Mouse (Mus musculus) erythroblast, embryonic 14.5 days (primary cell): ENCODE measurements around the gene Frs3. TPM values are rescaled to one million over a fixed set of nuclear protein-coding genes. Genes with fewer than 3 reads are reported as not detected.

Experiments
- H3K27me3 ChIP-seq: 2 replicates; pipeline ENCODE4 v1.6.1; 2012; ENCODE audit warnings: inconsistent platforms; ENCODE audit not compliant: control insufficient read depth
- H3K36me3 ChIP-seq: 2 replicates; pipeline ENCODE4 v1.6.1; 2012; ENCODE audit warnings: mild to moderate bottlenecking, inconsistent platforms; ENCODE audit not compliant: control insufficient read depth
- H3K4me1 ChIP-seq: 2 replicates; pipeline ENCODE4 v1.6.1; 2012; ENCODE audit warnings: inconsistent platforms; ENCODE audit not compliant: control insufficient read depth
- H3K4me3 ChIP-seq: replicated peaks from 2 replicates; pipeline ENCODE3; 2012; ENCODE audit warnings: moderate library complexity, mild to moderate bottlenecking, inconsistent platforms
- H3K9me3 ChIP-seq: 2 replicates; pipeline ENCODE4 v1.6.1; 2012; ENCODE audit warnings: low read length, inconsistent platforms, mixed read lengths; ENCODE audit not compliant: control insufficient read depth
- GATA1 ChIP-seq: IDR thresholded peaks from 2 replicates; pipeline ENCODE4 v1.6.1; 2012; ENCODE audit warnings: low read length, inconsistent platforms, mixed read lengths
- TAL1 ChIP-seq: IDR thresholded peaks from 3 replicates; pipeline ENCODE4 v1.6.1; 2012; ENCODE audit warnings: low read length, inconsistent platforms, mixed read lengths
- polyA plus RNA-seq: library from polyadenylated mRNA; stranded (reverse); fragments of >175 nt; gene quantifications from 2 replicates; pipeline ENCODE4 v1.2.3, GENCODE M21; 2012

Frs3 gene
- polyA plus RNA-seq, 1 experiment = 0.08 TPM

- TF ChIP-seq GATA1 (no peak), TAL1 (no peak)
- no peak overlapping the region for H3K4me3 ChIP-seq
- no peaks in the 10 kb centered on the region; the same call in none of the 2 replicates for H3K36me3 ChIP-seq
- no peaks in the 10 kb centered on the region for H3K27me3 ChIP-seq
- peaks cover 43% of the 10 kb centered on the region for H3K4me1 ChIP-seq
- H3K9me3 ChIP-seq = peaks cover 2% of the 10 kb centered on the region
Observed at GRCm38 (mm10) chr17:47749626-47750025, 60.8 kb downstream of the Frs3 start.

- no peaks in the 10 kb centered on the region for H3K27me3 ChIP-seq
- no peak overlapping the region for H3K4me3 ChIP-seq
- peaks cover 44% of the 10 kb centered on the region for H3K4me1 ChIP-seq
- H3K9me3 ChIP-seq = no peaks in the 10 kb centered on the region; the same call in 1 of the 2 replicates
- TF ChIP-seq GATA1 (no peak), TAL1 (no peak)
- no peaks in the 10 kb centered on the region; the same call in none of the 2 replicates for H3K36me3 ChIP-seq
Observed at GRCm38 (mm10) chr17:47750101-47750500, 61.3 kb downstream of the Frs3 start.

- Histone ChIP-seq H3K9me3 (no peaks in the 10 kb centered on the region; the same call in 1 of the 2 replicates), H3K4me3 (no peak overlapping the region), H3K4me1 (peaks cover 53% of the 10 kb centered on the region), H3K36me3 (no peaks in the 10 kb centered on the region; the same call in none of the 2 replicates), H3K27me3 (no peaks in the 10 kb centered on the region)
- TF ChIP-seq TAL1 (no peak), GATA1 (no peak)
Observed at GRCm38 (mm10) chr17:47751811-47752210, 63.0 kb downstream of the Frs3 start.

GRCm38 (mm10) chr17:47753130-47753775 is 64.4 kb downstream of the Frs3 start:
- TF ChIP-seq GATA1 (no peak), TAL1 (no peak)
- Histone ChIP-seq H3K36me3 (no peaks in the 10 kb centered on the region; the same call in none of the 2 replicates), H3K27me3 (no peaks in the 10 kb centered on the region), H3K4me3 (no peak overlapping the region), H3K9me3 (no peaks in the 10 kb centered on the region; the same call in 1 of the 2 replicates), H3K4me1 (peaks cover 55% of the 10 kb centered on the region)

Other genes with a start within 250 kb of the Frs3 start
- 2.9 and 4.3 TPM in 2 replicates for gene Taf8, start 186.7 kb upstream of the Frs3 start, polyA plus RNA-seq
- gene Ccnd3, start 184.0 kb upstream of the Frs3 start, polyA plus RNA-seq = 247 and 292 TPM in 2 replicates
- gene Bysl, start 77.5 kb upstream of the Frs3 start, polyA plus RNA-seq = 2.8 and 3.4 TPM in 2 replicates
- gene Med20, start 77.4 kb upstream of the Frs3 start, polyA plus RNA-seq = 0.43 and 0.45 TPM in 2 replicates
- gene Gm20517, start 77.4 kb upstream of the Frs3 start, polyA plus RNA-seq = 0.29 and 0.65 TPM in 2 replicates
- gene Usp49, start 58.3 kb upstream of the Frs3 start, polyA plus RNA-seq = 2.2 and 2.4 TPM in 2 replicates
- gene Tomm6, start 644 bp upstream of the Frs3 start, polyA plus RNA-seq = 8.2 and 11.4 TPM in 2 replicates
- 0.05 TPM in 1 of 2 replicates, not detected in the other for gene Gm21981, start 5.4 kb downstream of the Frs3 start, polyA plus RNA-seq
- 0.13 TPM in 1 of 2 replicates, not detected in the other for gene Prickle4, start 5.7 kb downstream of the Frs3 start, polyA plus RNA-seq
- not detected in 2 replicates for gene Pgc, start 37.8 kb downstream of the Frs3 start, polyA plus RNA-seq
- gene Tfeb, start 48.0 kb downstream of the Frs3 start, polyA plus RNA-seq = 1.5 and 1.7 TPM in 2 replicates
- 0.03 and 0.08 TPM in 2 replicates for gene Mdfi, start 145.7 kb downstream of the Frs3 start, polyA plus RNA-seq
- gene Foxp4, start 235.6 kb downstream of the Frs3 start, polyA plus RNA-seq = 10.1 and 10.6 TPM in 2 replicates